Mouse (Mus musculus): ENCODE measurements around the gene Lmntd1.
A peak's percentile ranks its signal among the peaks of the same experiment; 100 is the strongest.

Gene Lmntd1

GRCm38 (mm10) chr6:145483318-145483674 is 130.8 kb downstream of the Lmntd1 start:
- no peak for DNase-seq

GRCm38 (mm10) chr6:145482656-145483317 is 131.3 kb downstream of the Lmntd1 start:
- no peak for DNase-seq

GRCm38 (mm10) chr6:145481938-145482337 is 132.2 kb downstream of the Lmntd1 start:
- no peak for DNase-seq

- DNase-seq: no peak
These were observed 135.3 kb downstream of the Lmntd1 start for GRCm38 (mm10) chr6:145478821-145479271.

GRCm38 (mm10) chr6:145477367-145477905 is 136.7 kb downstream of the Lmntd1 start:
- DNase-seq: no peak

- DNase-seq: no peak
These were observed 142.4 kb downstream of the Lmntd1 start for GRCm38 (mm10) chr6:145471638-145472247.

GRCm38 (mm10) chr6:145469260-145469943 is 144.7 kb downstream of the Lmntd1 start:
- no peak for DNase-seq

- no peak for DNase-seq
These were observed 150.1 kb downstream of the Lmntd1 start for GRCm38 (mm10) chr6:145464027-145464426.

GRCm38 (mm10) chr6:145462677-145463245 is 151.4 kb downstream of the Lmntd1 start:
- DNase-seq: no peak

GRCm38 (mm10) chr6:145457066-145457465 is 157.1 kb downstream of the Lmntd1 start:
- DNase-seq: no peak

- DNase-seq: no peak
These were observed 163.3 kb downstream of the Lmntd1 start for GRCm38 (mm10) chr6:145450628-145451403.

- no peak for DNase-seq
These were observed 165.8 kb downstream of the Lmntd1 start for GRCm38 (mm10) chr6:145448361-145448760.

GRCm38 (mm10) chr6:145445811-145446500 is 168.2 kb downstream of the Lmntd1 start:
- no peak for DNase-seq

- no peak for DNase-seq
These were observed 168.7 kb downstream of the Lmntd1 start for GRCm38 (mm10) chr6:145445380-145445779.

GRCm38 (mm10) chr6:145442786-145443185 is 171.3 kb downstream of the Lmntd1 start:
- peak; percentile 7 for DNase-seq

- no peak for DNase-seq
These were observed 172.6 kb downstream of the Lmntd1 start for GRCm38 (mm10) chr6:145441416-145442110.

GRCm38 (mm10) chr6:145438851-145439250 is 175.3 kb downstream of the Lmntd1 start:
- DNase-seq: no peak

GRCm38 (mm10) chr6:145435764-145436163 is 178.4 kb downstream of the Lmntd1 start:
- no peak for DNase-seq

GRCm38 (mm10) chr6:145435156-145435555 is 179.0 kb downstream of the Lmntd1 start:
- DNase-seq: no peak

- DNase-seq: no peak
These were observed 180.2 kb downstream of the Lmntd1 start for GRCm38 (mm10) chr6:145433897-145434296.
